In the genomic region with DNA sequence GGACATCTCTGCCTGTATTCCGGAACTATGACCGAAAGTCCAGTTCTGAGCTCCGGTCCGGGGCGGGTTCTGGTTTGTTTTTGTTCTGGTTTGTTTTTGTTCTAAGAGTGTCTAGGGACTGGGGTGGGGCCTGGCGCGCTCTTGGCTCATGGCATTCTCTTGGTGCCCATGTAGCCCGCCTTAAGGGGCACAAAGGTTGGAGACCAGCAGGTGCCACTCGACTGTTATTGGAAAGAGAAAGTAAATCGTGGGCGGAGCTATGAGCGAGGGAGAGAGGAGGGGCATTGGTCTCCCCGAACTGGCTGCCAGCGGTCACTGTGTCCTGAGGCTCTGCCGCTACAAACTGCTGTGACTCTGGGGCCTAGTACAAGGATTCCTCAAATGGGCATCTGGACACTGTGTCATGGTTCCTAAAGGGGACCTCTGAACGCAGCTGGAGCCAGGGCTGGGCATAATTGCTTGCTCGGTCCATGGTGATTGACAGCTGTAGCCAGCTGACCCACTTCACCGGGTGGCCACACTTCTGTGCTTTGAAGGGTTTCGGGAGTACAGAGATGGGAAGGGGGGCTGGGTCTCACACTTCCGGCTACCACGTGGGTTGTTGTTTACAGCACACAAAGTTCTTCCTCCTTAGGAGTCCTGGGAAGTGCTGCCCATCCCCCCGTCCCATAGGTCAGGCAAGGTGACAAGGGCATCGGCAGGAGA, we compare ENCODE assay signal across 8 mouse cellular contexts. TPM values are rescaled to one million over a fixed set of nuclear protein-coding genes. Genes with fewer than 3 reads are reported as not detected.
DNase-seq lines count a peak whose midpoint lies in the region; ATAC-seq and TF ChIP-seq lines count a peak whose summit lies in the region.

No protein-coding gene starts in this region.

- peaks cover 38% of the 10 kb centered on the region for H3K36me3 ChIP-seq in forebrain, embryonic 13.5 days (ENCODE audit: poor library complexity, severe bottlenecking)
- H3K36me3 ChIP-seq in limb, embryonic 12.5 days, result peaks cover 24% of the 10 kb centered on the region
- peaks cover 2% of the 10 kb centered on the region for H3K36me3 ChIP-seq in midbrain, embryonic 11.5 days (ENCODE audit: control insufficient read depth, insufficient read depth, low read length)
- peaks cover 20% of the 10 kb centered on the region for H3K36me3 ChIP-seq in stomach, embryonic 14.5 days (ENCODE audit: control insufficient read depth, insufficient read depth, low read length)

- DNase-seq in layer of hippocampus, adult 2 months (ENCODE audit: low spot score in 2 of 2), result no peak
- DNase-seq in layer of hippocampus, postnatal 36 days, result no peak
- peak; percentile 79 for DNase-seq in brain, adult 2 months (ENCODE audit: low read depth, low spot score)
- no peak for DNase-seq in midbrain, embryonic 11.5 days (ENCODE audit: low spot score, missing footprints)

- peak overlapping the region; percentile 80 for H3K9ac ChIP-seq in forebrain, embryonic 13.5 days
- H3K9ac ChIP-seq in limb, embryonic 12.5 days (replicated peaks), result peak overlapping the region; percentile 66
- H3K9ac ChIP-seq in midbrain, embryonic 11.5 days (ENCODE audit: low read length), result peak overlapping the region; percentile 76
- H3K9ac ChIP-seq in stomach, embryonic 14.5 days (replicated peaks; ENCODE audit: low read depth, low read length), result peak overlapping the region; percentile 48

- WGBS in forebrain, embryonic 13.5 days, result 1% methylated on average over 23 of the region's 23 CpGs
- 1% methylated on average over 23 of the region's 23 CpGs for WGBS in limb, embryonic 12.5 days
- WGBS in midbrain, embryonic 11.5 days, result 2% methylated on average over 23 of the region's 23 CpGs
- 2% methylated on average over 23 of the region's 23 CpGs for WGBS in stomach, embryonic 14.5 days

- H3K27me3 ChIP-seq in forebrain, embryonic 13.5 days, result peaks cover 24% of the 10 kb centered on the region
- H3K27me3 ChIP-seq in limb, embryonic 12.5 days, result peaks cover 34% of the 10 kb centered on the region
- peaks cover 10% of the 10 kb centered on the region for H3K27me3 ChIP-seq in midbrain, embryonic 11.5 days (ENCODE audit: control insufficient read depth, insufficient read depth, low read length)
- no peaks in the 10 kb centered on the region for H3K27me3 ChIP-seq in stomach, embryonic 14.5 days (ENCODE audit: control insufficient read depth, insufficient read depth, low read length)

- no peaks in the 10 kb centered on the region for H3K9me3 ChIP-seq in forebrain, embryonic 13.5 days (replicated peaks)
- no peaks in the 10 kb centered on the region for H3K9me3 ChIP-seq in limb, embryonic 12.5 days
- H3K9me3 ChIP-seq in midbrain, embryonic 11.5 days (ENCODE audit: control insufficient read depth, low read length), result no peaks in the 10 kb centered on the region
- no peaks in the 10 kb centered on the region for H3K9me3 ChIP-seq in stomach, embryonic 14.5 days (ENCODE audit: control insufficient read depth, low read depth, low read length)

- H3K4me2 ChIP-seq in forebrain, embryonic 13.5 days, result peak overlapping the region; percentile 95
- peak overlapping the region; percentile 98 for H3K4me2 ChIP-seq in limb, embryonic 12.5 days
- H3K4me2 ChIP-seq in midbrain, embryonic 11.5 days, result peak overlapping the region; percentile 98
- peak overlapping the region; percentile 93 for H3K4me2 ChIP-seq in stomach, embryonic 14.5 days (replicated peaks; ENCODE audit: low read depth, low read length)

- TF ChIP-seq CTCF in layer of hippocampus, adult 2 months (conservative IDR thresholded peaks at IDR 0.05), result no peak

- ATAC-seq in forebrain, embryonic 13.5 days, result peak; percentile 14; the same call in 1 of the 2 replicates
- ATAC-seq in hematopoietic stem cell, adult 5-6 weeks (replicated peaks in 1 of 2; ENCODE audit: insufficient read depth in 1 of 2, low FRiP score in 2 of 2, low TSS enrichment in 1 of 2, low read depth in 1 of 2, poor library complexity in 2 of 2, severe bottlenecking in 2 of 2), result peak; percentile 29 to 51
- peak; percentile 21 for ATAC-seq in limb, embryonic 12.5 days (ENCODE audit: insufficient number of reproducible peaks, insufficient read depth, low FRiP score, low TSS enrichment, low read depth)
- peak; percentile 47 for ATAC-seq in midbrain, embryonic 11.5 days (ENCODE audit: low FRiP score)
- ATAC-seq in stomach, embryonic 14.5 days (ENCODE audit: insufficient number of reproducible peaks, insufficient read depth, low FRiP score, low read depth), result peak; percentile 24

- peak overlapping the region; percentile 63 for H3K4me3 ChIP-seq in layer of hippocampus, adult 2 months
- H3K4me3 ChIP-seq in forebrain, embryonic 13.5 days, result peak overlapping the region; percentile 68
- H3K4me3 ChIP-seq in limb, embryonic 12.5 days (replicated peaks), result peak overlapping the region; percentile 61
- peak overlapping the region; percentile 62 for H3K4me3 ChIP-seq in midbrain, embryonic 11.5 days (ENCODE audit: low read depth, low read length)
- peak overlapping the region; percentile 74 for H3K4me3 ChIP-seq in stomach, embryonic 14.5 days (ENCODE audit: low read depth, low read length)

- peak overlapping the region; percentile 90 for H3K27ac ChIP-seq in layer of hippocampus, adult 2 months
- peak overlapping the region; percentile 52; the same call in 1 of the 2 replicates for H3K27ac ChIP-seq in forebrain, embryonic 13.5 days
- peak overlapping the region; percentile 66; the same call in 1 of the 2 replicates for H3K27ac ChIP-seq in limb, embryonic 12.5 days
- H3K27ac ChIP-seq in midbrain, embryonic 11.5 days (ENCODE audit: low read depth, low read length), result no peak overlapping the region
- H3K27ac ChIP-seq in stomach, embryonic 14.5 days (ENCODE audit: low read length), result peak overlapping the region; percentile 55; the same call in 1 of the 2 replicates

- H3K4me1 ChIP-seq in forebrain, embryonic 13.5 days, result peaks cover 21% of the 10 kb centered on the region
- peaks cover 17% of the 10 kb centered on the region for H3K4me1 ChIP-seq in limb, embryonic 12.5 days (replicated peaks)
- peaks cover 8% of the 10 kb centered on the region for H3K4me1 ChIP-seq in midbrain, embryonic 11.5 days (ENCODE audit: control insufficient read depth, insufficient read depth, low read length)
- peaks cover 12% of the 10 kb centered on the region; the same call in 1 of the 2 replicates for H3K4me1 ChIP-seq in stomach, embryonic 14.5 days (ENCODE audit: control insufficient read depth, insufficient read depth, low read length)

RNA-seq across cellular contexts. Expression of a gene that starts 0.8 kb away (rescaled TPM):
- 10 to 100 TPM; 25.1 to 28.3 TPM for total RNA-seq in layer of hippocampus, adult 2 months (2021)
- 10 to 100 TPM; 17.7 to 27.0 TPM for total RNA-seq in layer of hippocampus, postnatal 36 days (2021)
- polyA plus RNA-seq in forebrain, embryonic 13.5 days (2015; fragmentation: Nextera tagmentation; extraction: Ambion mirVana), result 19.5 and 21.0 TPM in 2 replicates
- 15.1 and 15.5 TPM in 2 replicates for total RNA-seq in hematopoietic stem cell, adult 5-6 weeks (2017)
- 13.7 and 14.9 TPM in 2 replicates for polyA plus RNA-seq in limb, embryonic 12.5 days (2016; fragmentation: Nextera tagmentation; extraction: Ambion mirVana)
- 12.7 and 14.0 TPM in 2 replicates for polyA plus RNA-seq in midbrain, embryonic 11.5 days (2014; fragmentation: Nextera tagmentation; extraction: Ambion mirVana)
- 21.7 and 26.0 TPM in 2 replicates for polyA plus RNA-seq in stomach, embryonic 14.5 days (2014; fragmentation: Nextera tagmentation; extraction: Ambion mirVana)

RNA-seq across cellular contexts. Expression of a gene that starts 5.1 kb away (rescaled TPM):
- total RNA-seq in layer of hippocampus, adult 2 months (2021), result 1 to 10 TPM; 4.1 to 6.7 TPM
- 1 to 10 TPM; 3.9 to 6.0 TPM for total RNA-seq in layer of hippocampus, postnatal 36 days (2021)
- polyA plus RNA-seq in forebrain, embryonic 13.5 days (2015; fragmentation: Nextera tagmentation; extraction: Ambion mirVana), result 3.2 and 6.0 TPM in 2 replicates
- total RNA-seq in hematopoietic stem cell, adult 5-6 weeks (2017), result 5.2 and 8.4 TPM in 2 replicates
- 7.7 and 9.8 TPM in 2 replicates for polyA plus RNA-seq in limb, embryonic 12.5 days (2016; fragmentation: Nextera tagmentation; extraction: Ambion mirVana)
- 2.7 and 5.3 TPM in 2 replicates for polyA plus RNA-seq in midbrain, embryonic 11.5 days (2014; fragmentation: Nextera tagmentation; extraction: Ambion mirVana)
- polyA plus RNA-seq in stomach, embryonic 14.5 days (2014; fragmentation: Nextera tagmentation; extraction: Ambion mirVana), result 15.5 and 20.2 TPM in 2 replicates

RNA-seq across cellular contexts. Expression of a gene that starts 8.6 kb away (rescaled TPM):
- total RNA-seq in layer of hippocampus, adult 2 months (2021), result 100 to 1,000 TPM; 548 to 575 TPM
- 100 to 1,000 TPM; 556 TPM for total RNA-seq in layer of hippocampus, postnatal 36 days (2021)
- polyA plus RNA-seq in forebrain, embryonic 13.5 days (2015; fragmentation: Nextera tagmentation; extraction: Ambion mirVana), result 939 and 1,119 TPM in 2 replicates
- 1,528 and 3,641 TPM in 2 replicates for total RNA-seq in hematopoietic stem cell, adult 5-6 weeks (2017)
- polyA plus RNA-seq in limb, embryonic 12.5 days (2016; fragmentation: Nextera tagmentation; extraction: Ambion mirVana), result 1,204 and 1,293 TPM in 2 replicates
- 891 and 959 TPM in 2 replicates for polyA plus RNA-seq in midbrain, embryonic 11.5 days (2014; fragmentation: Nextera tagmentation; extraction: Ambion mirVana)
- 1,504 and 1,535 TPM in 2 replicates for polyA plus RNA-seq in stomach, embryonic 14.5 days (2014; fragmentation: Nextera tagmentation; extraction: Ambion mirVana)

RNA-seq across cellular contexts. Expression of a gene that starts 11.4 kb away (rescaled TPM):
- 10 to 100 TPM; 23.4 to 25.1 TPM for total RNA-seq in layer of hippocampus, adult 2 months (2021)
- 10 to 100 TPM; 21.4 to 21.5 TPM for total RNA-seq in layer of hippocampus, postnatal 36 days (2021)
- 12.0 and 14.3 TPM in 2 replicates for polyA plus RNA-seq in forebrain, embryonic 13.5 days (2015; fragmentation: Nextera tagmentation; extraction: Ambion mirVana)
- 45.0 and 46.6 TPM in 2 replicates for total RNA-seq in hematopoietic stem cell, adult 5-6 weeks (2017)
- polyA plus RNA-seq in limb, embryonic 12.5 days (2016; fragmentation: Nextera tagmentation; extraction: Ambion mirVana), result 11.3 and 13.5 TPM in 2 replicates
- polyA plus RNA-seq in midbrain, embryonic 11.5 days (2014; fragmentation: Nextera tagmentation; extraction: Ambion mirVana), result 32.5 and 36.6 TPM in 2 replicates
- 87.0 and 94.0 TPM in 2 replicates for polyA plus RNA-seq in stomach, embryonic 14.5 days (2014; fragmentation: Nextera tagmentation; extraction: Ambion mirVana)

RNA-seq across cellular contexts. Expression of a gene that starts 11.9 kb away (rescaled TPM):
- total RNA-seq in layer of hippocampus, adult 2 months (2021), result 1 to 10 TPM; 1.1 to 1.7 TPM
- 1 to 10 TPM in 1 of 2 experiments, under 1 TPM in 1; 0.66 to 1.1 TPM for total RNA-seq in layer of hippocampus, postnatal 36 days (2021)
- polyA plus RNA-seq in forebrain, embryonic 13.5 days (2015; fragmentation: Nextera tagmentation; extraction: Ambion mirVana), result 10.9 and 13.4 TPM in 2 replicates
- total RNA-seq in hematopoietic stem cell, adult 5-6 weeks (2017), result 6.5 and 8.5 TPM in 2 replicates
- polyA plus RNA-seq in limb, embryonic 12.5 days (2016; fragmentation: Nextera tagmentation; extraction: Ambion mirVana), result 16.4 and 19.2 TPM in 2 replicates
- 7.4 and 7.8 TPM in 2 replicates for polyA plus RNA-seq in midbrain, embryonic 11.5 days (2014; fragmentation: Nextera tagmentation; extraction: Ambion mirVana)
- 8.5 and 10.1 TPM in 2 replicates for polyA plus RNA-seq in stomach, embryonic 14.5 days (2014; fragmentation: Nextera tagmentation; extraction: Ambion mirVana)
